Mouse (Mus musculus) forebrain, embryonic 11.5 days (tissue): ENCODE results near the gene P2ry14. TPM values are rescaled to one million over a fixed set of nuclear protein-coding genes. Genes with fewer than 3 reads are reported as not detected.
"Not testable (repeated sequence)": the region's sequence is repeated elsewhere in the genome, so short reads cannot be mapped to it uniquely, and the experiment has no call there.

Experiments
- ATAC-seq: fragments of 200-750 bp; cut with Nextera tagmentation; replicated peaks from 2 replicates; pipeline ENCODE4 v1.8.0; 2017; ENCODE audit warnings: moderate TSS enrichment; ENCODE audit not compliant: low FRiP score
- DNase-seq: peaks from one replicate; pipeline ENCODE4 v3.0.0-alpha.2; 2017; ENCODE audit warnings: low spot score
- H3K27ac ChIP-seq: fragments of 300-500 bp; sonication (generic); 2 replicates; pipeline ENCODE4 v1.5.1; 2014; ENCODE audit warnings: low read depth, low read length
- H3K27me3 ChIP-seq: fragments of 300-500 bp; sonication (generic); 2 replicates; pipeline ENCODE4 v1.6.1; 2014; ENCODE audit warnings: mild to moderate bottlenecking, low read length, mixed read lengths; ENCODE audit not compliant: control insufficient read depth, insufficient read depth
- H3K36me3 ChIP-seq: fragments of 300-500 bp; sonication (generic); 2 replicates; pipeline ENCODE4 v1.6.1; 2014; ENCODE audit warnings: mild to moderate bottlenecking, low read length, moderate library complexity, mixed read lengths; ENCODE audit not compliant: control insufficient read depth, insufficient read depth
- H3K4me1 ChIP-seq: fragments of 300-500 bp; sonication (generic); replicated peaks from 2 replicates; pipeline ENCODE4 v1.6.1; 2014; ENCODE audit warnings: low read length, mixed read lengths; ENCODE audit not compliant: control insufficient read depth, insufficient read depth
- H3K4me2 ChIP-seq: fragments of 300-500 bp; sonication (generic); 2 replicates; pipeline ENCODE4 v1.6.1; 2014; ENCODE audit warnings: low read depth, mild to moderate bottlenecking, low read length, moderate library complexity, mixed read lengths; ENCODE audit not compliant: severe bottlenecking
- H3K4me3 ChIP-seq: fragments of 300-500 bp; sonication (generic); 2 replicates; pipeline ENCODE4 v1.5.1; 2014; ENCODE audit warnings: low read depth, low read length
- H3K9ac ChIP-seq: fragments of 300-500 bp; sonication (generic); 2 replicates; pipeline ENCODE4 v1.6.1; 2014; ENCODE audit warnings: low read length
- H3K9me3 ChIP-seq: fragments of 300-500 bp; sonication (generic); 2 replicates; pipeline ENCODE4 v1.6.1; 2016; ENCODE audit warnings: low read length, mixed read lengths; ENCODE audit not compliant: control insufficient read depth
- whole genome bisulfite sequencing: fragments of 180-500 bp; shearing (Covaris S2); extraction: QIAGEN DNeasy Blood & Tissue Kit; methylation state at CpG from one replicate; pipeline ENCODE4 v1.1.7; 2014; 5-methylcytosine and 5-hydroxymethylcytosine counted together
- polyA plus RNA-seq: library from polyadenylated mRNA; unstranded; fragments of >200 nt; fragmentation: Nextera tagmentation; extraction: Ambion mirVana; gene quantifications from 2 replicates; pipeline ENCODE4 v1.2.1, GENCODE M21; 2014

The P2ry14 gene
- polyA plus RNA-seq, 1 experiment from 2014 or later, result 4.1 TPM

DNA sequence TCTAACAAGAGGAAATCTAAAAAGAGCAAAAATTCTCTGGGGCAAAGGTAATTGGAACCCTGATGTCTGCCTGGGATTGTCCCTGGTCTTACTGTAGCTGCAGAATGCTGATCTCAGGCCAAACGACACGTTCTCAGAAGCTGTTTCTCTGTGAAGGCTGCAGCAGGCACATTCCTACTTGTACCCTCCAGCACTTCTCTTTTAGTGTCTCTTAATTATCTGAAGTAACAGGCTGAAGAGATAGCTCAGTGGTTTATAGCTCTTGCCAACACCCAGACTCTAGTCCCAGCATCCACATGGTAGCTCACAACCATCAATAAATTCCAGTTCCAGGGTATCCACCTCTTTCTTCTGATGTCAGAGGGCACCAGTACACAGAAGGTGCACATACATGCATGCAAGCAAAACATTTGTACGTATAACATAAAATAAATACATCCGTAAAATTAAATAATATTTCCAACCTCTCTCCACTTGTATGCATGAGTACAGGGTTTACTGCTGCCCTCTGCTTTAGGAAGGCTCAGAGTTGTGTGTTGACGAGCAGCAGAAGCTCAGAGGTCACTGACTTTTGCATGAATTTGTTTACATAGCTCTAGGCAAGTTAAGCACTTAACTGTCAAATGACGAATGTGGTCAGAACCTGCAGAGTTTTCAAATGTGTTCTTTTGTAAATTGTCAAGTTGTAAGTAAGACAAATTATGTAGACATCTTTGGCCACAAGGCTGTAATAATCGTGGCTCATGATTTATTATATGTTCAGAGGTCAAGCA lies 27.4 kb downstream of the P2ry14 start:
- no peaks in the 10 kb centered on the region for H3K27me3 ChIP-seq
- ATAC-seq, result no peak
- H3K36me3 ChIP-seq, result no peaks in the 10 kb centered on the region
- H3K27ac ChIP-seq, result no peak overlapping the region
- H3K4me1 ChIP-seq, result no peaks in the 10 kb centered on the region
- H3K4me3 ChIP-seq, result no peak overlapping the region
- no peak overlapping the region for H3K9ac ChIP-seq
- no peaks in the 10 kb centered on the region for H3K9me3 ChIP-seq
- 75% methylated on average over 7 of the region's 7 CpGs for WGBS
- DNase-seq, result no peak
- no peak overlapping the region for H3K4me2 ChIP-seq

DNA sequence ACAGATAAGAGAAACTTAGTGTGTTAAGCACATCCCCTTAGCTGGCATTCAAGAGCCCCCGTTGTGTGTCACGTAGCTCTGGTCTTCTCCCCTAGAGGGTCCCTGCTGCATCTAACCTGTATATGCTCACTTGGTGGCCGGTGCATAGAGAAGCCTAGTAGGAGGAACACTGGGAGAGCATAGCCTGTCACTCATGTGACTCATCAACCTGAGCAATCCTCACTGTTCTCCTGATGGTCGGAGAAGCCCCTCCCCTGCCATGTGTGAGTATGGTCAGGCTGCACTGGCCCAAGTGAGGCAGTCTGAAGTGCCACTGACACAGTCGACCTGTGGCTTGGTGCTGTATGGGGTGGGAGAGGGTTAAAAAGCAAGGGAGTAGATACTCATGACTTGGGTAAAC lies 28.4 kb downstream of the P2ry14 start:
- ATAC-seq, result no peak
- Histone ChIP-seq H3K27me3 (no peaks in the 10 kb centered on the region), H3K36me3 (no peaks in the 10 kb centered on the region), H3K4me3 (no peak overlapping the region), H3K9me3 (no peaks in the 10 kb centered on the region), H3K4me2 (no peak overlapping the region), H3K4me1 (no peaks in the 10 kb centered on the region), H3K9ac (no peak overlapping the region), H3K27ac (no peak overlapping the region)
- WGBS, result 67% methylated on average over 5 of the region's 5 CpGs
- no peak for DNase-seq

DNA sequence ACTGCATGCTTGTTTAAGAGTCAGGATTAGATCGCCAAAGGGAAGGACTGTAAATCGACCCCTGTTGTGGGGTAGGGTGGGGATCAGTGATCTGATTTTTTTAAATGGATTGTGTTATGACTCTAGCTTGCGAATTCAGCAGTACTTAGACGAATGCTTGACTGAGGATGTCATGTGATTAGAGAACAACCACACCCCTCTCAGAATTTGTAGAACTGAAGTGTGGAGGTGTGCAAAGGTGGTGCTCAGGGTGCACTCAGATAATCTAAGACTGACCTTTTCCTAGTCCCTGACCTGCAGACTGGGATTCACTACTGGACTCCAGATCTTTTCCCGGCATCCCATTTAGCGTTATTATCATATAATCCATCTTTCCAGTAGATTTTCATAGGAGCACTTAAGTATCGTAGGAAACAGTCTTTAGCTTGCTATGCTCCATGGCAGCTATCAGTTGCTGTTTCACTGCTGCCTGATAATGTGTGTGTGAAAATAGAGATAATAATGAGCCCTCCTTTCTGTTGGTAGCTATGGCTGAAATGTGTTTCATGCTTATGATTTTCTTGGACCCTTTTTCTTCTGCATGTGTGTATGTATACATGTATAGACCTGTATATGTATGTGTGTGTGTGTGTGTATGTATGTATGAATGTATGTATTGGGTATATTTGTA lies 31.5 kb downstream of the P2ry14 start:
- 68% methylated on average over 7 of the region's 7 CpGs for WGBS
- H3K27ac ChIP-seq, result no peak overlapping the region
- no peaks in the 10 kb centered on the region for H3K36me3 ChIP-seq
- DNase-seq (no peak), ATAC-seq (no peak)
- no peak overlapping the region for H3K4me3 ChIP-seq
- H3K4me1 ChIP-seq, result no peaks in the 10 kb centered on the region
- H3K9me3 ChIP-seq, result no peaks in the 10 kb centered on the region
- H3K4me2 ChIP-seq, result no peak overlapping the region
- H3K27me3 ChIP-seq, result no peaks in the 10 kb centered on the region
- H3K9ac ChIP-seq, result no peak overlapping the region

DNA sequence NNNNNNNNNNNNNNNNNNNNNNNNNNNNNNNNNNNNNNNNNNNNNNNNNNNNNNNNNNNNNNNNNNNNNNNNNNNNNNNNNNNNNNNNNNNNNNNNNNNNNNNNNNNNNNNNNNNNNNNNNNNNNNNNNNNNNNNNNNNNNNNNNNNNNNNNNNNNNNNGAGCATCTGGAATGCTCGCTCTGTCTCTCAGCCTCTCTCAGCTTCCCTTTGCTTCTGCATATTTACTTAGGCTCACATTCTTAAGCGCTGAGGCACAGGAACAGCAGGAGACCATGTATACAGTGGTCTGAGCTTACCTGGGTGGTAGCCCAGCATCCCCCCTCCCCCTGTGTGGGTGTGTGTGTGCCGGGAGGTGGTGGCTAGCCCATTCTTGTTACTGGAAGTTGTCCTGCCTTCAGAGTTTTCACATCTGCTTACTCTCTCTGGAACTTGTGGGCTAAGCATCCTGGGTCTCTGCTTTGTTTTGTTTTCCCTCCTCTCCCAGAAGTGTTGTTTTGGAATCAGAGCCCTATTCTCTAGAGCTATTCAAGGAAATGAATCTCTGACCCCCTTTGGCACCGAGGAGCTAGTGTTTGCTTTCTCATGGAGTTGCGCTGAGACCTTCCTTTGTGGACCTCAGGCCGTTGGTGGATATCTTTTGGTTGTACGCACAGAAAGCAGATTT lies 32.2 kb downstream of the P2ry14 start:
- no peak for ATAC-seq
- 29% methylated on average over 7 of the region's 7 CpGs for WGBS
- H3K4me3 ChIP-seq, result no peak overlapping the region
- no peaks in the 10 kb centered on the region for H3K4me1 ChIP-seq
- H3K27me3 ChIP-seq, result no peaks in the 10 kb centered on the region
- H3K9ac ChIP-seq, result no peak overlapping the region
- no peak for DNase-seq
- no peak overlapping the region for H3K27ac ChIP-seq
- H3K9me3 ChIP-seq, result no peaks in the 10 kb centered on the region
- no peaks in the 10 kb centered on the region for H3K36me3 ChIP-seq
- H3K4me2 ChIP-seq, result no peak overlapping the region

DNA sequence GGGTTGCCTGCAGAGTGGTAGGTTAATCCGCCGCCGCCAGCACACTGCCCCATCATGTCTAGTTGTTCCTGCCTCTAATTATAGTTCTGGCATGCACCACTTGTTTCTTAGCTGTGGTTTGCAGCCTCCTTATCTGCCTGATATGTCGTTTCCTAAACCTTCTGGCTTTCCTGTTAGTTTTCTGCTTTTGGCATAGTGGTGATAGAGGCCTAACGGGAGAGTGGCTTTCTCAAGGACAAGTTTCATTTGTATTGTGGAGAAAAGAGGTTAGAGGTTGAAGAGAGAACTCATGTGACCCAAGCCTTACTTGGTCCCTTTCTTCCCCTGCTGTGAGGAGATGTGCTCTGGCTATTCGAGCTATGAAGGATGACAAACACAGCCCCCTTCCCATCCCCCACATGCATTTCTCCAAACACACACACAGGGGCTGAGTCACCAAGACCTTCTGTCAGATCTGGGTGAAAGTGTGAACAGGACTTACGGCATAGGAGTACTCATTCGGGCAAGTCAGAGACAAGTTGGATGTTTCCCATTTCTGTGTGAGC lies 39.4 kb downstream of the P2ry14 start:
- no peaks in the 10 kb centered on the region for H3K4me1 ChIP-seq
- ATAC-seq (no peak), DNase-seq (no peak)
- H3K9me3 ChIP-seq, result no peaks in the 10 kb centered on the region
- no peaks in the 10 kb centered on the region for H3K27me3 ChIP-seq
- WGBS, result 86% methylated on average over 8 of the region's 8 CpGs
- no peak overlapping the region for H3K27ac ChIP-seq
- H3K4me2 ChIP-seq, result no peak overlapping the region
- no peaks in the 10 kb centered on the region for H3K36me3 ChIP-seq
- no peak overlapping the region for H3K4me3 ChIP-seq
- H3K9ac ChIP-seq, result no peak overlapping the region

DNA sequence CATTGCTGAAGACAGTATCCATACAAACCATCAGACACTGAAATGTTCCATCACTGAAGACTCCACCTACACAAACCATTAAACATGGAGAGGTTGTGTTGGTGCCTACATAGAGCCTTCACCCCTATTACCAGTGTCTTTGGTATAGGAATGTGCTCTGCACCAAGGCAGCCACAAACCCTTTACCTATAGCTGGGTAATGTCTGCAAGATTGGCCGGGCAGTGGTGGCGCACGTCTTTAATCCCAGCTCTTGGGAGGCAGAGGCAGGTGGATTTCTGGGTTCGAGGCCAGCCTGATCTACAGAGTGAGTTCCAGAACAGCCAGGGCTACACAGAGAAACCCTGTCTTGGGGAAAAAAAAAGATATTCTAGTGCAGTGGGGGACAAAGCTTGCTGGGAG lies 40.1 kb downstream of the P2ry14 start:
- ATAC-seq, DNase-seq, H3K4me2 ChIP-seq, H3K9ac ChIP-seq, H3K36me3 ChIP-seq, H3K27me3 ChIP-seq, H3K27ac ChIP-seq, H3K4me3 ChIP-seq, H3K4me1 ChIP-seq, H3K9me3 ChIP-seq: not testable (repeated sequence)
- WGBS, result 91% methylated on average over 4 of the region's 4 CpGs

DNA sequence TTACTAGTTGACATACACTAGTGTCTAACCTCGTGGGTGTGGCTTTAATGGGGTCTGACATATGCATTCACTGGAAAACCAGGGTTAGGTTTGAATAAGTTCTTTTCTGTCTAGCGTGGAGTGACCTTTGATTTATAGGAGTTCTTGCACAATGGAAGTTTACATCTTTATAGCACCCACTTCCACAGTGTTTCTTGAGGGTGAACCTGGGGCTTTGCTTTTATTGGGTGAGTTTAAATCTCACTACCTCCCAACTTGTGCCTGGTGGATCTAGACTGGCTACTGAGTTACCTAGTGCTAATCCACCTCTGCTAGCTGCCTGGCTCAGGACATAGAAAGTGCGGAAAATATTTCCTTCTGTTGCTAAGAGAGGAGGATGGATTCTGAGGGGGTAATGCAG lies 41.5 kb downstream of the P2ry14 start:
- Histone ChIP-seq H3K9ac (no peak overlapping the region), H3K4me2 (no peak overlapping the region), H3K36me3 (no peaks in the 10 kb centered on the region), H3K27ac (no peak overlapping the region), H3K4me1 (no peaks in the 10 kb centered on the region), H3K4me3 (no peak overlapping the region), H3K9me3 (no peaks in the 10 kb centered on the region), H3K27me3 (no peaks in the 10 kb centered on the region)
- WGBS, result 81% methylated on average over 3 of the region's 3 CpGs
- DNase-seq, result no peak
- no peak for ATAC-seq

DNA sequence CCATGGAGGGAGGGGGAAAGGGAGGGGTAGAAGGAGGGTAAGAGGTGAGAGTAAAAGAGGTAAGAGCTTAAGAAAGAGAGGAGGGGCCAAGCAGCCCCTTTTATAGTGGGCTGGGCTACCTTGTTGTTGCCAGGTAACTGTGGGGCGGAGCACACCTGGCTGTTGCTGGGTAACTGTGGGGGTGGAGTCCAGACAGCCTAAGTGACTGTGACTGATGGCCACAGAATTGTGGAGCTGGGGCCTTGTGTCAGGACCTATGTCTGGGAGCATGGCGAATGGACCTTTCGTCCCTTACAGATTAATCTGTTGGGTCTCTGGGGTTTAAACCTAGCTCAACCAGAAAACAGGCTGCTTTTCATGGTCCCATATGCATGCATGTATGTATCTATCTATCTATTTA lies 43.6 kb downstream of the P2ry14 start:
- H3K36me3 ChIP-seq, H3K9ac ChIP-seq, H3K27me3 ChIP-seq, H3K4me2 ChIP-seq, ATAC-seq, H3K4me3 ChIP-seq, H3K4me1 ChIP-seq, DNase-seq, H3K27ac ChIP-seq, H3K9me3 ChIP-seq: not testable (repeated sequence)
- WGBS, result 85% methylated on average over 3 of the region's 3 CpGs
